Mouse (Mus musculus) midbrain, embryonic 14.5 days (tissue): ENCODE results near the gene AC129217.1. TPM values are rescaled to one million over a fixed set of nuclear protein-coding genes. Genes with fewer than 3 reads are reported as not detected.
"Not testable (repeated sequence)": the region's sequence is repeated elsewhere in the genome, so short reads cannot be mapped to it uniquely, and the experiment has no call there.

ENCODE experiments used
- ATAC-seq: fragments of 200-750 bp; cut with Nextera tagmentation; 2 replicates; pipeline ENCODE4 v1.8.0; 2017; ENCODE audit warnings: moderate number of reproducible peaks, moderate library complexity; ENCODE audit not compliant: low FRiP score, low TSS enrichment
- DNase-seq: peaks from one replicate; pipeline ENCODE4 v3.0.0-alpha.2; 2015
- H3K27ac ChIP-seq: fragments of 300-500 bp; sonication (generic); replicated peaks from 2 replicates; pipeline ENCODE4 v1.5.1; 2014; ENCODE audit warnings: mild to moderate bottlenecking, low read depth, low read length, moderate library complexity
- H3K27me3 ChIP-seq: fragments of 300-500 bp; sonication (generic); 2 replicates; pipeline ENCODE4 v1.6.1; 2014; ENCODE audit warnings: low read length, control low read depth, mixed read lengths; ENCODE audit not compliant: control insufficient read depth, insufficient read depth
- H3K36me3 ChIP-seq: fragments of 300-500 bp; sonication (generic); 2 replicates; pipeline ENCODE4 v1.6.1; 2014; ENCODE audit warnings: low read length, control low read depth; ENCODE audit not compliant: control insufficient read depth, insufficient read depth
- H3K4me1 ChIP-seq: fragments of 300-500 bp; sonication (generic); 2 replicates; pipeline ENCODE4 v1.6.1; 2014; ENCODE audit warnings: mild to moderate bottlenecking, antibody characterized with exemption, low read length, control low read depth; ENCODE audit not compliant: control insufficient read depth, insufficient read depth
- H3K4me2 ChIP-seq: fragments of 300-500 bp; sonication (generic); 2 replicates; pipeline ENCODE4 v1.6.1; 2014; ENCODE audit warnings: mild to moderate bottlenecking, low read length, moderate library complexity
- H3K4me3 ChIP-seq: fragments of 300-500 bp; sonication (generic); replicated peaks from 2 replicates; pipeline ENCODE4 v1.5.1; 2014; ENCODE audit warnings: low read depth, low read length
- H3K9ac ChIP-seq: fragments of 300-500 bp; sonication (generic); replicated peaks from 2 replicates; pipeline ENCODE4 v1.6.1; 2014; ENCODE audit warnings: mild to moderate bottlenecking, low read length, moderate library complexity
- H3K9me3 ChIP-seq: fragments of 300-500 bp; sonication (generic); 2 replicates; pipeline ENCODE4 v1.6.1; 2016; ENCODE audit warnings: low read length, control low read depth, mixed read lengths; ENCODE audit not compliant: control insufficient read depth
- WGBS: fragments of 180-500 bp; shearing (Covaris S2); extraction: QIAGEN DNeasy Blood & Tissue Kit; methylation state at CpG from one replicate; pipeline ENCODE4 v1.1.7; 2014; 5-methylcytosine and 5-hydroxymethylcytosine counted together
- polyA plus RNA-seq: library from polyadenylated mRNA; unstranded; fragments of >200 nt; fragmentation: Nextera tagmentation; extraction: Ambion mirVana; gene quantifications from 2 replicates; pipeline ENCODE4 v1.2.1, GENCODE M21; 2014

The AC129217.1 gene
- polyA plus RNA-seq, 1 experiment from 2014 or later, result not detected

- no peaks in the 10 kb centered on the region for H3K27me3 ChIP-seq
- H3K9me3 ChIP-seq, result no peaks in the 10 kb centered on the region
- H3K4me1 ChIP-seq, result no peaks in the 10 kb centered on the region
- peaks cover 50% of the 10 kb centered on the region for H3K36me3 ChIP-seq
- no peak overlapping the region for H3K4me3 ChIP-seq
- H3K9ac ChIP-seq, result no peak overlapping the region
- 80% methylated on average over 5 of the region's 5 CpGs for WGBS
- H3K4me2 ChIP-seq, result no peak overlapping the region
- DNase-seq (no peak), ATAC-seq (no peak)
- no peak overlapping the region for H3K27ac ChIP-seq
These were observed 18.8 kb downstream of the AC129217.1 start for GRCm38 (mm10) chr19:8848356-8848755.

- DNase-seq (peak; percentile 9), ATAC-seq (no peak)
- no peak within 1 kb of the TSS for H3K27ac ChIP-seq
- no peaks in the 10 kb centered on the region for H3K9me3 ChIP-seq
- no peak within 1 kb of the TSS for H3K9ac ChIP-seq
- peaks cover 37% of the 10 kb centered on the region for H3K36me3 ChIP-seq
- no peak within 1 kb of the TSS for H3K4me2 ChIP-seq
- H3K4me3 ChIP-seq, result no peak within 1 kb of the TSS
- WGBS, result 39% methylated on average over 7 of the region's 7 CpGs
- no peaks in the 10 kb centered on the region for H3K4me1 ChIP-seq
- no peaks in the 10 kb centered on the region for H3K27me3 ChIP-seq
These were observed 20.9 kb downstream of the AC129217.1 start, which contains the start of gene Lrrn4cl for GRCm38 (mm10) chr19:8850402-8850901. Gene Lrrn4cl, plus strand, starts transcription at chr19:8850768.

GRCm38 (mm10) chr19:8851639-8852038, 22.1 kb downstream of the AC129217.1 start:
- WGBS, result 50% methylated on average over 7 of the region's 7 CpGs
- Histone ChIP-seq H3K4me2 (no peak overlapping the region), H3K4me3 (no peak overlapping the region), H3K4me1 (no peaks in the 10 kb centered on the region), H3K36me3 (peaks cover 25% of the 10 kb centered on the region), H3K9me3 (no peaks in the 10 kb centered on the region), H3K27ac (no peak overlapping the region), H3K9ac (no peak overlapping the region), H3K27me3 (no peaks in the 10 kb centered on the region)
- ATAC-seq, result no peak
- no peak for DNase-seq

- Histone ChIP-seq H3K4me3 (no peak overlapping the region), H3K9ac (no peak overlapping the region), H3K4me2 (no peak overlapping the region), H3K27ac (no peak overlapping the region), H3K36me3 (peaks cover 17% of the 10 kb centered on the region), H3K27me3 (no peaks in the 10 kb centered on the region), H3K9me3 (no peaks in the 10 kb centered on the region), H3K4me1 (no peaks in the 10 kb centered on the region)
- DNase-seq (no peak), ATAC-seq (no peak)
- WGBS, result 63% methylated on average over 10 of the region's 10 CpGs
These were observed 22.8 kb downstream of the AC129217.1 start for GRCm38 (mm10) chr19:8852236-8852928.

GRCm38 (mm10) chr19:8853117-8853516, 23.5 kb downstream of the AC129217.1 start:
- Histone ChIP-seq H3K27me3 (no peaks in the 10 kb centered on the region), H3K9me3 (no peaks in the 10 kb centered on the region), H3K36me3 (peaks cover 11% of the 10 kb centered on the region), H3K4me1 (no peaks in the 10 kb centered on the region), H3K9ac (no peak overlapping the region), H3K27ac (no peak overlapping the region), H3K4me2 (no peak overlapping the region), H3K4me3 (no peak overlapping the region)
- no peak for DNase-seq
- ATAC-seq, result no peak
- 85% methylated on average over 3 of the region's 3 CpGs for WGBS

GRCm38 (mm10) chr19:8857689-8858088, 28.1 kb downstream of the AC129217.1 start:
- WGBS, result 47% methylated on average over 4 of the region's 4 CpGs
- H3K27me3 ChIP-seq, result no peaks in the 10 kb centered on the region

GRCm38 (mm10) chr19:8859018-8859417, 29.4 kb downstream of the AC129217.1 start:
- WGBS, result 12% methylated on average over 1 of the region's 1 CpGs
- H3K9me3 ChIP-seq, result no peaks in the 10 kb centered on the region
- H3K36me3 ChIP-seq, result no peaks in the 10 kb centered on the region
- H3K27ac ChIP-seq, result no peak overlapping the region
- H3K27me3 ChIP-seq, result no peaks in the 10 kb centered on the region
- no peaks in the 10 kb centered on the region for H3K4me1 ChIP-seq
- DNase-seq, result peak; percentile 62
- no peak for ATAC-seq
- no peak overlapping the region for H3K4me2 ChIP-seq
- H3K4me3 ChIP-seq, result no peak overlapping the region
- no peak overlapping the region for H3K9ac ChIP-seq

More at GRCm38 (mm10) chr19:8857689-8858088, 28.1 kb downstream of the AC129217.1 start:
- no peaks in the 10 kb centered on the region for H3K4me1 ChIP-seq
- H3K4me3 ChIP-seq, result no peak overlapping the region
- DNase-seq (peak; percentile 69), ATAC-seq (no peak)
- H3K27ac ChIP-seq, result no peak overlapping the region
- no peaks in the 10 kb centered on the region for H3K9me3 ChIP-seq
- H3K4me2 ChIP-seq, result no peak overlapping the region
- no peak overlapping the region for H3K9ac ChIP-seq
- H3K36me3 ChIP-seq, result no peaks in the 10 kb centered on the region

- ATAC-seq (no peak), DNase-seq (no peak)
- no peak overlapping the region for H3K4me3 ChIP-seq
- 88% methylated on average over 6 of the region's 6 CpGs for WGBS
- no peaks in the 10 kb centered on the region for H3K27me3 ChIP-seq
- H3K9me3 ChIP-seq, result no peaks in the 10 kb centered on the region
- H3K9ac ChIP-seq, result no peak overlapping the region
- H3K36me3 ChIP-seq, result no peaks in the 10 kb centered on the region
- H3K4me1 ChIP-seq, result no peaks in the 10 kb centered on the region
- no peak overlapping the region for H3K27ac ChIP-seq
- no peak overlapping the region for H3K4me2 ChIP-seq
These were observed 34.7 kb downstream of the AC129217.1 start for GRCm38 (mm10) chr19:8864265-8864664.

- H3K4me1 ChIP-seq, H3K9ac ChIP-seq, DNase-seq, H3K27me3 ChIP-seq, H3K9me3 ChIP-seq, H3K27ac ChIP-seq, H3K4me3 ChIP-seq, ATAC-seq: not testable (repeated sequence)
- 86% methylated on average over 3 of the region's 3 CpGs for WGBS
- peaks cover 21% of the 10 kb centered on the region for H3K36me3 ChIP-seq
- peak overlapping the region; percentile 84; the same call in 1 of the 2 replicates for H3K4me2 ChIP-seq
These were observed 40.8 kb downstream of the AC129217.1 start for GRCm38 (mm10) chr19:8870381-8870780.
